Mouse (Mus musculus) embryonic fibroblast, embryonic 13.5 days (primary cell): Measurements from ENCODE around the gene Pradc1.

ENCODE experiments used
- CTCF ChIP-seq: IDR thresholded peaks from 2 replicates; pipeline ENCODE4 v1.5.1; 2011; ENCODE audit warnings: mild to moderate bottlenecking, control low read depth, low read length, moderate library complexity, borderline replicate concordance; ENCODE audit not compliant: insufficient read depth
- POLR2A ChIP-seq: IDR thresholded peaks from 2 replicates; pipeline ENCODE4 v1.6.1; 2011; ENCODE audit warnings: low read depth, mild to moderate bottlenecking, control low read depth, low read length, moderate library complexity

DNA sequence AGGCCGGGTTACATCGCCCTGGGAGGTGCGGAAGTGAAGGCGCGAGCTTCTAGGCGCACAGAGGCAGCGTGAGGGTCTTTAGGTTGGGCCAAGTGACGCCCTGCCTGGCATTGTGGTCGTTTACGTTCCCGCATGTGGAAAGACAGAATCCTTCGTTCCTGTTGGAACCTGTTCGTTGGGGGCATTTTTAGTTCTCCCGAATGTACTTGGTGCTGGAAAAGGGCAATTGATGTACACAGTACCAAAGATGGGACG, 568 bp upstream of the Pradc1 start:
- TF ChIP-seq CTCF (no peak), POLR2A (no peak)
